Mouse (Mus musculus) liver, embryonic 14.5 days (tissue): Measurements from ENCODE around the gene Ccdc146.

Experiments used
- CTCF ChIP-seq: IDR thresholded peaks from 2 replicates; pipeline ENCODE4 v1.5.1; 2016; ENCODE audit warnings: antibody characterized with exemption, low read depth, control low read depth
- EP300 ChIP-seq: IDR thresholded peaks from 2 replicates; pipeline ENCODE4 v1.6.1; 2016; ENCODE audit warnings: antibody characterized with exemption, low read depth

- TF ChIP-seq CTCF, result no peak
- TF ChIP-seq EP300, result no peak
Measured at GRCm38 (mm10) chr5:21328560-21328959, 95.9 kb downstream of the Ccdc146 start.
